Mouse (Mus musculus) liver, adult (tissue): ENCODE results near the gene Mfrp.

ENCODE experiments used
- GATA4 ChIP-seq: IDR thresholded peaks from 2 replicates; pipeline ENCODE4 v1.6.1; 2014; ENCODE audit warnings: mild to moderate bottlenecking, low read length; ENCODE audit not compliant: insufficient replicate concordance

Mfrp gene

GRCm38 (mm10) chr9:44085741-44086665 is 15.5 kb upstream of the Mfrp start:
- TF ChIP-seq GATA4 = no peak

GRCm38 (mm10) chr9:44086960-44087359 is 14.6 kb upstream of the Mfrp start:
- TF ChIP-seq GATA4 = no peak

GRCm38 (mm10) chr9:44087761-44088455 is 13.6 kb upstream of the Mfrp start:
- no peak for TF ChIP-seq GATA4

- no peak for TF ChIP-seq GATA4
Observed at GRCm38 (mm10) chr9:44088877-44089608, 12.5 kb upstream of the Mfrp start.

GRCm38 (mm10) chr9:44093612-44094503 is 7.7 kb upstream of the Mfrp start:
- no peak for TF ChIP-seq GATA4

- TF ChIP-seq GATA4 = no peak
Observed at GRCm38 (mm10) chr9:44094737-44095136, 6.8 kb upstream of the Mfrp start.

- TF ChIP-seq GATA4 = no peak
Observed at GRCm38 (mm10) chr9:44095781-44096180, 5.7 kb upstream of the Mfrp start.

GRCm38 (mm10) chr9:44096536-44096935 is 5.0 kb upstream of the Mfrp start:
- TF ChIP-seq GATA4 = no peak

- no peak for TF ChIP-seq GATA4
Observed at GRCm38 (mm10) chr9:44104881-44105280, 3.4 kb downstream of the Mfrp start.

- no peak for TF ChIP-seq GATA4
Observed at GRCm38 (mm10) chr9:44105781-44106180, 4.3 kb downstream of the Mfrp start.

GRCm38 (mm10) chr9:44106182-44106581 is 4.7 kb downstream of the Mfrp start:
- TF ChIP-seq GATA4 = no peak

- TF ChIP-seq GATA4 = no peak
Observed at GRCm38 (mm10) chr9:44106596-44106995, 5.1 kb downstream of the Mfrp start.

- TF ChIP-seq GATA4 = no peak
Observed at GRCm38 (mm10) chr9:44107110-44107509, 5.6 kb downstream of the Mfrp start, which contains the start of gene C1qtnf5. Gene C1qtnf5, plus strand, starts transcription at chr9:44107245.

GRCm38 (mm10) chr9:44107557-44108179 is 6.1 kb downstream of the Mfrp start:
- TF ChIP-seq GATA4 = no peak

GRCm38 (mm10) chr9:44108269-44109055 is 6.9 kb downstream of the Mfrp start:
- TF ChIP-seq GATA4 = no peak
